Mouse (Mus musculus): ENCODE measurements around the gene Cacnb1. TPM values are rescaled to one million over a fixed set of nuclear protein-coding genes. Genes with fewer than 3 reads are reported as not detected.

Gene Cacnb1
- polyA plus RNA-seq, 1 experiment, result 8.9 TPM

GRCm38 (mm10) chr11:98042741-98043140, 19.9 kb upstream of the Cacnb1 start:
- H3K4me1 ChIP-seq (ENCODE audit: control insufficient read depth, insufficient read depth, insufficient read length), result no peaks in the 10 kb centered on the region
- 76% methylated on average over 6 of the region's 6 CpGs for WGBS
- TF ChIP-seq POLR2A (IDR thresholded peaks at IDR 0.05; ENCODE audit: low read depth, low read length) (no peak), CTCF (IDR thresholded peaks at IDR 0.05; ENCODE audit: extremely low read depth, insufficient read depth, insufficient read length, insufficient replicate concordance) (no peak)
- DNase-seq (ENCODE audit: low read depth in 1 of 2, low spot score in 2 of 2), result no peak
- no peak overlapping the region for H3K27ac ChIP-seq (ENCODE audit: insufficient read depth, low read length)
- H3K36me3 ChIP-seq (ENCODE audit: control insufficient read depth, insufficient read depth, low read length), result no peaks in the 10 kb centered on the region
- H3K4me3 ChIP-seq (ENCODE audit: extremely low read depth, insufficient read depth, insufficient read length), result no peak overlapping the region
- no peaks in the 10 kb centered on the region for H3K27me3 ChIP-seq (ENCODE audit: control insufficient read depth, insufficient read depth, low read length)

- 86% methylated on average over 8 of the region's 8 CpGs for WGBS
- no peak for TF ChIP-seq CTCF (IDR thresholded peaks at IDR 0.05; ENCODE audit: extremely low read depth, insufficient read depth, insufficient read length, insufficient replicate concordance)
- TF ChIP-seq POLR2A (IDR thresholded peaks at IDR 0.05; ENCODE audit: low read depth, low read length), result no peak
- no peak overlapping the region for H3K4me3 ChIP-seq (ENCODE audit: extremely low read depth, insufficient read depth, insufficient read length)
- H3K27me3 ChIP-seq (ENCODE audit: control insufficient read depth, insufficient read depth, low read length), result peaks cover 1% of the 10 kb centered on the region
- no peak overlapping the region for H3K27ac ChIP-seq (ENCODE audit: insufficient read depth, low read length)
- H3K36me3 ChIP-seq (ENCODE audit: control insufficient read depth, insufficient read depth, low read length), result no peaks in the 10 kb centered on the region
- no peak for DNase-seq (ENCODE audit: low read depth in 1 of 2, low spot score in 2 of 2)
- H3K4me1 ChIP-seq (ENCODE audit: control insufficient read depth, insufficient read depth, insufficient read length), result 0 out of 2 replicates have a peak, but pooled peaks cover 2% of the 10 kb centered on the region
Measured at GRCm38 (mm10) chr11:98040975-98041374, 18.1 kb upstream of the Cacnb1 start.

GRCm38 (mm10) chr11:98037871-98038270, 15.0 kb upstream of the Cacnb1 start:
- Histone ChIP-seq H3K27me3 (ENCODE audit: control insufficient read depth, insufficient read depth, low read length) (peaks cover 4% of the 10 kb centered on the region), H3K4me1 (ENCODE audit: control insufficient read depth, insufficient read depth, insufficient read length) (0 out of 2 replicates have a peak, but pooled peaks cover 4% of the 10 kb centered on the region), H3K27ac (ENCODE audit: insufficient read depth, low read length) (no peak overlapping the region), H3K4me3 (ENCODE audit: extremely low read depth, insufficient read depth, insufficient read length) (no peak overlapping the region), H3K36me3 (ENCODE audit: control insufficient read depth, insufficient read depth, low read length) (no peaks in the 10 kb centered on the region)
- WGBS, result 78% methylated on average over 14 of the region's 14 CpGs
- DNase-seq (ENCODE audit: low read depth in 1 of 2, low spot score in 2 of 2), result no peak
- TF ChIP-seq POLR2A (IDR thresholded peaks at IDR 0.05; ENCODE audit: low read depth, low read length) (no peak), CTCF (IDR thresholded peaks at IDR 0.05; ENCODE audit: extremely low read depth, insufficient read depth, insufficient read length, insufficient replicate concordance) (no peak)

GRCm38 (mm10) chr11:98035977-98036377, 13.1 kb upstream of the Cacnb1 start:
- no peak for DNase-seq (ENCODE audit: low read depth in 1 of 2, low spot score in 2 of 2)
- 2% methylated on average over 26 of the region's 27 CpGs for WGBS
- H3K27ac ChIP-seq (ENCODE audit: insufficient read depth, low read length), result no peak overlapping the region
- TF ChIP-seq CTCF (IDR thresholded peaks at IDR 0.05; ENCODE audit: extremely low read depth, insufficient read depth, insufficient read length, insufficient replicate concordance), result no peak
- TF ChIP-seq POLR2A (IDR thresholded peaks at IDR 0.05; ENCODE audit: low read depth, low read length), result no peak
- peaks cover 4% of the 10 kb centered on the region for H3K27me3 ChIP-seq (ENCODE audit: control insufficient read depth, insufficient read depth, low read length)
- no peak overlapping the region for H3K4me3 ChIP-seq (ENCODE audit: extremely low read depth, insufficient read depth, insufficient read length)
- 0 out of 2 replicates have a peak, but pooled peaks cover 4% of the 10 kb centered on the region for H3K4me1 ChIP-seq (ENCODE audit: control insufficient read depth, insufficient read depth, insufficient read length)
- no peaks in the 10 kb centered on the region for H3K36me3 ChIP-seq (ENCODE audit: control insufficient read depth, insufficient read depth, low read length)

GRCm38 (mm10) chr11:98034840-98035239, 12.0 kb upstream of the Cacnb1 start:
- no peak for TF ChIP-seq CTCF (IDR thresholded peaks at IDR 0.05; ENCODE audit: extremely low read depth, insufficient read depth, insufficient read length, insufficient replicate concordance)
- TF ChIP-seq POLR2A (IDR thresholded peaks at IDR 0.05; ENCODE audit: low read depth, low read length), result no peak
- H3K27ac ChIP-seq (ENCODE audit: insufficient read depth, low read length), result no peak overlapping the region
- no peak overlapping the region for H3K4me3 ChIP-seq (ENCODE audit: extremely low read depth, insufficient read depth, insufficient read length)
- peaks cover 4% of the 10 kb centered on the region for H3K27me3 ChIP-seq (ENCODE audit: control insufficient read depth, insufficient read depth, low read length)
- 65% methylated on average over 4 of the region's 4 CpGs for whole genome bisulfite sequencing
- peaks cover 5% of the 10 kb centered on the region for H3K36me3 ChIP-seq (ENCODE audit: control insufficient read depth, insufficient read depth, low read length)
- DNase-seq (ENCODE audit: low read depth in 1 of 2, low spot score in 2 of 2), result no peak
- H3K4me1 ChIP-seq (ENCODE audit: control insufficient read depth, insufficient read depth, insufficient read length), result 0 out of 2 replicates have a peak, but pooled peaks cover 4% of the 10 kb centered on the region

- H3K4me1 ChIP-seq (ENCODE audit: control insufficient read depth, insufficient read depth, insufficient read length), result 0 out of 2 replicates have a peak, but pooled peaks cover 4% of the 10 kb centered on the region
- H3K27ac ChIP-seq (ENCODE audit: insufficient read depth, low read length), result no peak overlapping the region
- 80% methylated on average over 5 of the region's 5 CpGs for WGBS
- peaks cover 9% of the 10 kb centered on the region for H3K36me3 ChIP-seq (ENCODE audit: control insufficient read depth, insufficient read depth, low read length)
- no peak for DNase-seq (ENCODE audit: low read depth in 1 of 2, low spot score in 2 of 2)
- H3K27me3 ChIP-seq (ENCODE audit: control insufficient read depth, insufficient read depth, low read length), result peaks cover 4% of the 10 kb centered on the region
- TF ChIP-seq POLR2A (IDR thresholded peaks at IDR 0.05; ENCODE audit: low read depth, low read length) (no peak), CTCF (IDR thresholded peaks at IDR 0.05; ENCODE audit: extremely low read depth, insufficient read depth, insufficient read length, insufficient replicate concordance) (no peak)
- no peak overlapping the region for H3K4me3 ChIP-seq (ENCODE audit: extremely low read depth, insufficient read depth, insufficient read length)
Measured at GRCm38 (mm10) chr11:98034061-98034460, 11.2 kb upstream of the Cacnb1 start.

- H3K27me3 ChIP-seq (ENCODE audit: control insufficient read depth, insufficient read depth, low read length), result peaks cover 4% of the 10 kb centered on the region
- DNase-seq (ENCODE audit: low read depth in 1 of 2, low spot score in 2 of 2), result peak in 1 of 2 experiments; percentile 65
- 14% methylated on average over 5 of the region's 5 CpGs for WGBS
Measured at GRCm38 (mm10) chr11:98031443-98031770, 8.6 kb upstream of the Cacnb1 start.

More at GRCm38 (mm10) chr11:98031443-98031770, 8.6 kb upstream of the Cacnb1 start:
- Histone ChIP-seq H3K4me1 (ENCODE audit: control insufficient read depth, insufficient read depth, insufficient read length) (0 out of 2 replicates have a peak, but pooled peaks cover 4% of the 10 kb centered on the region), H3K27ac (ENCODE audit: insufficient read depth, low read length) (no peak overlapping the region), H3K36me3 (ENCODE audit: control insufficient read depth, insufficient read depth, low read length) (peaks cover 13% of the 10 kb centered on the region), H3K4me3 (ENCODE audit: extremely low read depth, insufficient read depth, insufficient read length) (no peak overlapping the region)
- no peak for TF ChIP-seq POLR2A (IDR thresholded peaks at IDR 0.05; ENCODE audit: low read depth, low read length)
- peak; percentile 86; the same call in 1 of the 2 replicates for TF ChIP-seq CTCF (IDR thresholded peaks at IDR 0.05; ENCODE audit: extremely low read depth, insufficient read depth, insufficient read length, insufficient replicate concordance)

Data from spleen, adult 2 months (tissue).